Mouse (Mus musculus) heart, embryonic 16.5 days (tissue): ENCODE measurements around the gene Tmem183a. TPM values are rescaled to one million over a fixed set of nuclear protein-coding genes. Genes with fewer than 3 reads are reported as not detected.

Source experiments
- ATAC-seq: fragments of 200-750 bp; cut with Nextera tagmentation; replicated peaks from 2 replicates; pipeline ENCODE4 v1.8.0; 2017; ENCODE audit warnings: moderate number of reproducible peaks; ENCODE audit not compliant: insufficient read depth, low FRiP score; ENCODE audit errors: extremely low read depth
- H3K27ac ChIP-seq: fragments of 300-500 bp; sonication (generic); 2 replicates; pipeline ENCODE4 v1.5.1; 2014; ENCODE audit warnings: mild to moderate bottlenecking, low read length, control low read depth, moderate library complexity
- H3K27me3 ChIP-seq: fragments of 300-500 bp; sonication (generic); 2 replicates; pipeline ENCODE4 v1.6.1; 2014; ENCODE audit warnings: low read length, mixed read lengths; ENCODE audit not compliant: control insufficient read depth, insufficient read depth
- H3K36me3 ChIP-seq: fragments of 300-500 bp; sonication (generic); 2 replicates; pipeline ENCODE4 v1.6.1; 2014; ENCODE audit not compliant: control insufficient read depth, insufficient read depth
- H3K4me1 ChIP-seq: fragments of 300-500 bp; sonication (generic); 2 replicates; pipeline ENCODE4 v1.6.1; 2014; ENCODE audit warnings: low read length, mixed read lengths; ENCODE audit not compliant: control insufficient read depth, insufficient read depth
- H3K4me2 ChIP-seq: fragments of 300-500 bp; sonication (generic); 2 replicates; pipeline ENCODE4 v1.6.1; 2014; ENCODE audit warnings: low read depth, mild to moderate bottlenecking, control low read depth, low read length
- H3K4me3 ChIP-seq: fragments of 300-500 bp; sonication (generic); 2 replicates; pipeline ENCODE4 v1.5.1; 2014; ENCODE audit warnings: mild to moderate bottlenecking, control low read depth, low read length
- H3K9ac ChIP-seq: fragments of 300-500 bp; sonication (generic); 2 replicates; pipeline ENCODE4 v1.6.1; 2014; ENCODE audit warnings: low read length, control low read depth
- H3K9me3 ChIP-seq: fragments of 300-500 bp; sonication (generic); replicated peaks from 2 replicates; pipeline ENCODE4 v1.6.1; 2016; ENCODE audit warnings: low read length; ENCODE audit not compliant: control insufficient read depth
- WGBS: fragments of 180-500 bp; shearing (Covaris S2); extraction: QIAGEN DNeasy Blood & Tissue Kit; methylation state at CpG from one replicate; pipeline ENCODE4 v1.1.7; 2014; 5-methylcytosine and 5-hydroxymethylcytosine counted together
- polyA plus RNA-seq: library from polyadenylated mRNA; unstranded; fragments of >200 nt; fragmentation: Nextera tagmentation; extraction: Ambion mirVana; gene quantifications from 2 replicates; pipeline ENCODE4 v1.2.1, GENCODE M21; 2015

Tmem183a gene
- polyA plus RNA-seq, 1 experiment from 2014 or later = 60.4 TPM

- 0 out of 2 replicates have a peak, but pooled peaks cover 3% of the 10 kb centered on the region for H3K36me3 ChIP-seq
- H3K9me3 ChIP-seq = no peaks in the 10 kb centered on the region
- H3K27ac ChIP-seq = peak overlapping the region; percentile 87
- WGBS = 68% methylated on average over 5 of the region's 5 CpGs
- ATAC-seq = no peak
- peak overlapping the region; percentile 87 for H3K4me2 ChIP-seq
- H3K9ac ChIP-seq = peak overlapping the region; percentile 47
- peaks cover 65% of the 10 kb centered on the region for H3K4me1 ChIP-seq
- H3K4me3 ChIP-seq = no peak overlapping the region
- no peaks in the 10 kb centered on the region for H3K27me3 ChIP-seq
Observed at GRCm38 (mm10) chr1:134341641-134342277, 20.0 kb downstream of the Tmem183a start.

GRCm38 (mm10) chr1:134339757-134340619, 21.8 kb downstream of the Tmem183a start:
- Histone ChIP-seq H3K9me3 (no peaks in the 10 kb centered on the region), H3K27ac (peak overlapping the region; percentile 76), H3K4me2 (no peak overlapping the region), H3K4me1 (peaks cover 71% of the 10 kb centered on the region), H3K36me3 (no peaks in the 10 kb centered on the region), H3K9ac (no peak overlapping the region), H3K4me3 (no peak overlapping the region), H3K27me3 (no peaks in the 10 kb centered on the region)
- ATAC-seq = no peak
- WGBS = 91% methylated on average over 18 of the region's 18 CpGs

GRCm38 (mm10) chr1:134339162-134339561, 22.6 kb downstream of the Tmem183a start:
- H3K27me3 ChIP-seq = no peaks in the 10 kb centered on the region
- ATAC-seq = no peak
- WGBS = 49% methylated on average over 7 of the region's 7 CpGs
- no peaks in the 10 kb centered on the region for H3K36me3 ChIP-seq
- H3K9me3 ChIP-seq = no peaks in the 10 kb centered on the region
- no peak overlapping the region for H3K4me3 ChIP-seq
- peaks cover 74% of the 10 kb centered on the region for H3K4me1 ChIP-seq
- no peak overlapping the region for H3K4me2 ChIP-seq
- H3K9ac ChIP-seq = no peak overlapping the region
- peak overlapping the region; percentile 76 for H3K27ac ChIP-seq

DNA sequence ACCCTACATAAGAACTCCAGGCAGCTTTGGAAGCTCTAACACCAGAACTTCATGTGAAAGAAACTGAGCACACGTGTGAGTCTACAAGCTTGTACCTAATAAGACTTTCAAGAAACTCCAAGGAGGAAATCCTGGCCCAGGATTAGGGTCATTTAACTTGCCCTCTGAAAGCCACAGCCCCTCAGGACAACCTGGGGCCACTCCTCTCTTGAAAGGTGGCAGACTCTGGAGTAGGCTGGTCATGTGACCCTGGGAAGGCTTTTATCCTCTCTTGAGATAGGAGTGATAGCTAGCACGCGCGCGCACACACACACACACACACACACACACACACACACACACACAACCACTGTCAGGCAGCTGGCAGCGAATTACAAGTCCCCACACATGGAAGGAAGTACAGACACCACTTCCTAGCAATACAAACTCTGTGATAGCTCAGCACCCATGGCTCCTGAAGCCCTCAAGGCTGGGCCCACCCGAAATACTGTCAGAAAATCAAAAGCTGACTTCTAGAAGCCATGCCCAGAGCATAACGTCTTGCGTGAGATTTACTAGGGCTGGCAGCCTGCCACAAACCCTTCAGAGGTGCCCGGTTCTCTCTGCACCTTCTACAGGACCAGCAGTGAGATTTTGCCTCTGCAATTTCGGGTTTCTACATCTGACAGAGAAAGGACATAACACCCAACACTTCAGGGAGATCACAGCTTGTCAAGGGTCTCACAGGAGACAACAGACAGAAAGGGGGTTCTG, 24.6 kb downstream of the Tmem183a start:
- Histone ChIP-seq H3K27me3 (no peaks in the 10 kb centered on the region), H3K4me3 (no peak overlapping the region), H3K4me1 (peaks cover 75% of the 10 kb centered on the region), H3K4me2 (no peak overlapping the region), H3K36me3 (no peaks in the 10 kb centered on the region), H3K9ac (peak overlapping the region; percentile 33; the same call in 1 of the 2 replicates), H3K27ac (peak overlapping the region; percentile 8; the same call in 1 of the 2 replicates), H3K9me3 (no peaks in the 10 kb centered on the region)
- ATAC-seq = no peak
- WGBS = 47% methylated on average over 11 of the region's 11 CpGs

- Histone ChIP-seq H3K4me1 (peaks cover 72% of the 10 kb centered on the region), H3K27ac (peak overlapping the region; percentile 69)
Observed at GRCm38 (mm10) chr1:134335924-134336810, 25.6 kb downstream of the Tmem183a start.

GRCm38 (mm10) chr1:134335211-134335923, 26.4 kb downstream of the Tmem183a start:
- Histone ChIP-seq H3K27me3 (no peaks in the 10 kb centered on the region), H3K4me1 (peaks cover 72% of the 10 kb centered on the region), H3K9me3 (no peaks in the 10 kb centered on the region), H3K4me3 (no peak overlapping the region), H3K36me3 (no peaks in the 10 kb centered on the region), H3K27ac (peak overlapping the region; percentile 69), H3K9ac (0 out of 2 replicates have a peak overlapping the region, but pooled peaks have one; percentile 20), H3K4me2 (no peak overlapping the region)
- no peak for ATAC-seq
- 58% methylated on average over 13 of the region's 13 CpGs for WGBS

More at GRCm38 (mm10) chr1:134335924-134336810, 25.6 kb downstream of the Tmem183a start:
- Histone ChIP-seq H3K9ac (no peak overlapping the region), H3K9me3 (no peaks in the 10 kb centered on the region), H3K4me3 (no peak overlapping the region), H3K36me3 (no peaks in the 10 kb centered on the region), H3K4me2 (no peak overlapping the region), H3K27me3 (no peaks in the 10 kb centered on the region)
- 83% methylated on average over 12 of the region's 12 CpGs for WGBS
- no peak for ATAC-seq

GRCm38 (mm10) chr1:134334111-134334827, 27.5 kb downstream of the Tmem183a start:
- H3K4me3 ChIP-seq = no peak overlapping the region
- peaks cover 67% of the 10 kb centered on the region for H3K4me1 ChIP-seq
- no peaks in the 10 kb centered on the region for H3K9me3 ChIP-seq
- no peak for ATAC-seq
- H3K27ac ChIP-seq = peak overlapping the region; percentile 48; the same call in 1 of the 2 replicates
- peak overlapping the region; percentile 15; the same call in 1 of the 2 replicates for H3K9ac ChIP-seq
- no peak overlapping the region for H3K4me2 ChIP-seq
- no peaks in the 10 kb centered on the region for H3K36me3 ChIP-seq
- WGBS = 39% methylated on average over 7 of the region's 7 CpGs
- H3K27me3 ChIP-seq = no peaks in the 10 kb centered on the region
